ENCODE assay signal across 24 mouse cellular contexts in the genomic region with DNA sequence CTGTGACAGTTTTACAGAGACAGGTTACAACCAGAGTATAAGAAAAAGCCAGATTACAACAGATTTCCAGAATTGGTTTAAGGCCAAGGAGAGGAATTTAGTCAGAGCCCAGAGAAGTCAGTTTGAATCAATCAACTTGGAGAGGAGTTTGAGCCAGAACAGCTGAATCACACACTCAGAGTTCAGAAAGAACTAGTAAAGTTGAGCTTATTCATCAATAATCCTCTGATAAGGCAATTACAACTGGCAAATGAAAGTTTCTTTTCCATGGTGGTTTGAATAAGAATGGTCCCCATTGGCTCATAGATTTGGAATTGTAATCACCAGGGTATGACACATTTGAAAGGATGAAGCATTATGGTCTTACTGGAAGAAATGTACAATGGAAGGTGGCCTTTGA.
DNase-seq lines count a peak whose midpoint lies in the region; ATAC-seq and TF ChIP-seq lines count a peak whose summit lies in the region.
"Had no signal": no experiment of that assay in that cellular context is flagged by ENCODE, and none has a peak within 500 bp of the region (broad histone marks: within the 10 kb centered on the region; RNA-seq: fewer than 3 reads in every experiment).

No protein-coding gene starts in this region.

- no peak overlapping the region for H3K4me3 ChIP-seq in lung, embryonic 14.5 days (ENCODE audit: low read depth, low read length)
- no peak overlapping the region for H3K4me3 ChIP-seq in lung, postnatal 0 days (ENCODE audit: low read depth, low read length)

- H3K27ac ChIP-seq in lung, embryonic 14.5 days (ENCODE audit: low read depth), result no peak overlapping the region
- no peak overlapping the region for H3K27ac ChIP-seq in lung, postnatal 0 days (ENCODE audit: low read length)

- no peak for TF ChIP-seq EP300 in lung, postnatal 0 days (IDR thresholded peaks at IDR 0.05)

- H3K4me2 ChIP-seq in lung, embryonic 14.5 days, result no peak overlapping the region
- H3K4me2 ChIP-seq in lung, postnatal 0 days (replicated peaks; ENCODE audit: low read depth, low read length), result no peak overlapping the region

- no peaks in the 10 kb centered on the region for H3K9me3 ChIP-seq in lung, embryonic 14.5 days (ENCODE audit: low read depth, low read length)
- no peaks in the 10 kb centered on the region for H3K9me3 ChIP-seq in lung, postnatal 0 days (ENCODE audit: low read length)

- no peak for TF ChIP-seq CTCF in lung, embryonic 14.5 days (IDR thresholded peaks at IDR 0.05; ENCODE audit: low read depth)
- TF ChIP-seq CTCF in lung, postnatal 0 days (IDR thresholded peaks at IDR 0.05), result no peak

- 0 out of 2 replicates have a peak, but pooled peaks cover 2% of the 10 kb centered on the region for H3K4me1 ChIP-seq in lung, embryonic 14.5 days (ENCODE audit: insufficient read depth)
- H3K4me1 ChIP-seq in lung, postnatal 0 days (ENCODE audit: insufficient read depth, low read depth, low read length), result no peaks in the 10 kb centered on the region

- H3K36me3 ChIP-seq in lung, embryonic 14.5 days (ENCODE audit: insufficient read depth), result no peaks in the 10 kb centered on the region
- H3K36me3 ChIP-seq in lung, postnatal 0 days (ENCODE audit: insufficient read depth, low read length), result no peaks in the 10 kb centered on the region
- H3K36me3 ChIP-seq: G1E had no signal

- no peak overlapping the region for H3K9ac ChIP-seq in lung, embryonic 14.5 days
- no peak overlapping the region for H3K9ac ChIP-seq in lung, postnatal 0 days (replicated peaks; ENCODE audit: low read depth)

- ATAC-seq in lung, embryonic 14.5 days (ENCODE audit: insufficient read depth), result no peak
- ATAC-seq in lung, postnatal 0 days, result no peak
- ATAC-seq: activated CD4-positive, CD25-positive, alpha-beta regulatory T cell, adult 4 months; CD4-positive, CD25-positive, alpha-beta regulatory T cell, adult 4 months; Patski had no signal

- peak; percentile 3 for DNase-seq in lung, embryonic 14.5 days
- no peak for DNase-seq in lung, postnatal 0 days (ENCODE audit: low spot score)
- peak; percentile 91 for DNase-seq in Muller cell, postnatal 12 days (ENCODE audit: inconsistent ontology term)
- DNase-seq in NIH3T3 (ENCODE audit: low read depth), result peak; percentile 5
- DNase-seq in fibroblast of lung, adult 2 months (ENCODE audit: low read depth), result peak; percentile 44
- no peak for DNase-seq in cerebellum, postnatal 4 days (ENCODE audit: low spot score in 2 of 2)
- DNase-seq in thymus, postnatal 25 days, result no peak
- no peak for DNase-seq in cerebellum, adult 18-20 months
- DNase-seq: adrenal gland, adult 2 months; adrenal gland, adult 8-10 months; adrenal gland, postnatal 10 days; adrenal gland, postnatal 14 days; adrenal gland, postnatal 25 days; adrenal gland, postnatal 36 days; B cell, adult 2 months; cerebellum, adult 11 months; cerebellum, adult 11-12 months; cerebellum, adult 2 months; cerebellum, adult 8-10 months had no signal

- H3K27me3 ChIP-seq in lung, embryonic 14.5 days (ENCODE audit: insufficient read depth, low read length), result no peaks in the 10 kb centered on the region
- H3K27me3 ChIP-seq in lung, postnatal 0 days (replicated peaks; ENCODE audit: insufficient read depth, low read length), result no peaks in the 10 kb centered on the region
- H3K27me3 ChIP-seq: CH12.LX had no signal

Comparison
In these comparisons a context has a peak if more than half of its experiments do, and no peak if none do; other contexts are left out.
1. DNase-seq: peak in lung, embryonic 14.5 days (single experiment), Muller cell, postnatal 12 days (single experiment), NIH3T3 (single experiment) and fibroblast of lung, adult 2 months (single experiment); none in lung, postnatal 0 days (single experiment), cerebellum, postnatal 4 days (0 of 2), thymus, postnatal 25 days (single experiment) and cerebellum, adult 18-20 months (0 of 2).